Mouse (Mus musculus) neural tube, embryonic 11.5 days (tissue): Measurements from ENCODE around the gene Lifr. TPM values are rescaled to one million over a fixed set of nuclear protein-coding genes. Genes with fewer than 3 reads are reported as not detected.

Source experiments
- ATAC-seq: fragments of 200-750 bp; cut with Nextera tagmentation; 2 replicates; pipeline ENCODE4 v1.8.0; 2017; ENCODE audit warnings: moderate number of reproducible peaks, mild to moderate bottlenecking, moderate TSS enrichment, moderate library complexity; ENCODE audit not compliant: insufficient read depth, low FRiP score, low TSS enrichment
- DNase-seq: peaks from one replicate; pipeline ENCODE4 v3.0.0-alpha.2; 2015; ENCODE audit warnings: low spot score
- H3K27ac ChIP-seq: fragments of 300-500 bp; sonication (generic); 2 replicates; pipeline ENCODE4 v1.5.1; 2014; ENCODE audit warnings: low read depth, mild to moderate bottlenecking, low read length
- H3K27me3 ChIP-seq: fragments of 300-500 bp; sonication (generic); 2 replicates; pipeline ENCODE4 v1.6.1; 2014; ENCODE audit warnings: mild to moderate bottlenecking, low read length, mixed read lengths; ENCODE audit not compliant: control insufficient read depth, insufficient read depth
- H3K36me3 ChIP-seq: fragments of 300-500 bp; sonication (generic); 2 replicates; pipeline ENCODE4 v1.6.1; 2014; ENCODE audit warnings: mild to moderate bottlenecking, low read length, moderate library complexity, mixed read lengths; ENCODE audit not compliant: control insufficient read depth, insufficient read depth
- H3K4me1 ChIP-seq: fragments of 300-500 bp; sonication (generic); 2 replicates; pipeline ENCODE4 v1.6.1; 2014; ENCODE audit warnings: low read length, mixed read lengths; ENCODE audit not compliant: control insufficient read depth, insufficient read depth
- H3K4me2 ChIP-seq: fragments of 300-500 bp; sonication (generic); 2 replicates; pipeline ENCODE4 v1.6.1; 2014; ENCODE audit warnings: low read depth, mild to moderate bottlenecking, moderate library complexity
- H3K4me3 ChIP-seq: fragments of 300-500 bp; sonication (generic); 2 replicates; pipeline ENCODE4 v1.5.1; 2014; ENCODE audit warnings: low read depth, low read length
- H3K9ac ChIP-seq: fragments of 300-500 bp; sonication (generic); 2 replicates; pipeline ENCODE4 v1.6.1; 2014; ENCODE audit warnings: mild to moderate bottlenecking, low read length
- H3K9me3 ChIP-seq: fragments of 300-500 bp; sonication (generic); 2 replicates; pipeline ENCODE4 v1.6.1; 2016; ENCODE audit warnings: low read length; ENCODE audit not compliant: control insufficient read depth
- WGBS: fragments of 180-500 bp; shearing (Covaris S2); extraction: QIAGEN DNeasy Blood & Tissue Kit; methylation state at CpG from one replicate; pipeline ENCODE4 v1.1.7; 2014; 5-methylcytosine and 5-hydroxymethylcytosine counted together
- polyA plus RNA-seq: library from polyadenylated mRNA; unstranded; fragments of >200 nt; fragmentation: Nextera tagmentation; extraction: Ambion mirVana; gene quantifications from 2 replicates; pipeline ENCODE4 v1.2.1, GENCODE M21; 2014

The Lifr gene
- polyA plus RNA-seq: 29.7 and 34.3 TPM in 2 replicates

- no peak for ATAC-seq
- H3K4me2 ChIP-seq: no peak within 1 kb of the TSS
- no peaks in the 10 kb centered on the region for H3K4me1 ChIP-seq
- H3K9ac ChIP-seq: no peak within 1 kb of the TSS
- H3K36me3 ChIP-seq: no peaks in the 10 kb centered on the region
- 85% methylated on average over 8 of the region's 8 CpGs for WGBS
- DNase-seq: no peak
- no peaks in the 10 kb centered on the region for H3K27me3 ChIP-seq
- H3K27ac ChIP-seq: no peak within 1 kb of the TSS
- H3K4me3 ChIP-seq: no peak within 1 kb of the TSS
- no peaks in the 10 kb centered on the region for H3K9me3 ChIP-seq
Observed at GRCm38 (mm10) chr15:7090211-7090765, at the start of gene Lifr. Gene Lifr, plus strand, starts transcription at chr15:7090614.

GRCm38 (mm10) chr15:7044081-7044749, 46.2 kb upstream of the Lifr start:
- Histone ChIP-seq H3K4me1 (no peaks in the 10 kb centered on the region), H3K36me3 (no peaks in the 10 kb centered on the region), H3K9me3 (no peaks in the 10 kb centered on the region), H3K9ac (no peak overlapping the region), H3K27ac (no peak overlapping the region), H3K4me2 (no peak overlapping the region), H3K27me3 (no peaks in the 10 kb centered on the region), H3K4me3 (no peak overlapping the region)
- WGBS: 78% methylated on average over 11 of the region's 11 CpGs
- DNase-seq (no peak), ATAC-seq (no peak)

GRCm38 (mm10) chr15:7045056-7045455, 45.4 kb upstream of the Lifr start:
- H3K27ac ChIP-seq: no peak overlapping the region
- H3K4me1 ChIP-seq: no peaks in the 10 kb centered on the region
- no peaks in the 10 kb centered on the region for H3K27me3 ChIP-seq
- H3K36me3 ChIP-seq: no peaks in the 10 kb centered on the region
- no peak overlapping the region for H3K4me2 ChIP-seq
- H3K9ac ChIP-seq: no peak overlapping the region
- no peaks in the 10 kb centered on the region for H3K9me3 ChIP-seq
- 81% methylated on average over 4 of the region's 4 CpGs for WGBS
- no peak overlapping the region for H3K4me3 ChIP-seq
- DNase-seq (no peak), ATAC-seq (no peak)

GRCm38 (mm10) chr15:7047931-7048330, 42.5 kb upstream of the Lifr start:
- Histone ChIP-seq H3K4me2 (no peak overlapping the region), H3K27me3 (no peaks in the 10 kb centered on the region), H3K36me3 (no peaks in the 10 kb centered on the region), H3K9me3 (no peaks in the 10 kb centered on the region), H3K4me1 (no peaks in the 10 kb centered on the region), H3K27ac (no peak overlapping the region), H3K9ac (no peak overlapping the region), H3K4me3 (no peak overlapping the region)
- no peak for ATAC-seq
- DNase-seq: no peak
- 83% methylated on average over 3 of the region's 3 CpGs for WGBS

- H3K4me1 ChIP-seq: no peaks in the 10 kb centered on the region
Observed at GRCm38 (mm10) chr15:7048916-7049315, 41.5 kb upstream of the Lifr start.

GRCm38 (mm10) chr15:7051666-7052065, 38.7 kb upstream of the Lifr start:
- H3K27ac ChIP-seq: no peak overlapping the region
- no peaks in the 10 kb centered on the region for H3K36me3 ChIP-seq
- no peak for ATAC-seq
- no peak overlapping the region for H3K9ac ChIP-seq
- no peaks in the 10 kb centered on the region for H3K9me3 ChIP-seq
- no peak overlapping the region for H3K4me3 ChIP-seq
- H3K27me3 ChIP-seq: no peaks in the 10 kb centered on the region
- H3K4me2 ChIP-seq: no peak overlapping the region
- DNase-seq: no peak
- H3K4me1 ChIP-seq: no peaks in the 10 kb centered on the region
- 83% methylated on average over 2 of the region's 2 CpGs for WGBS

More at GRCm38 (mm10) chr15:7048916-7049315, 41.5 kb upstream of the Lifr start:
- no peaks in the 10 kb centered on the region for H3K9me3 ChIP-seq
- H3K4me2 ChIP-seq: no peak overlapping the region
- no peak overlapping the region for H3K27ac ChIP-seq
- H3K9ac ChIP-seq: no peak overlapping the region
- no peak for ATAC-seq
- H3K36me3 ChIP-seq: no peaks in the 10 kb centered on the region
- no peaks in the 10 kb centered on the region for H3K27me3 ChIP-seq
- H3K4me3 ChIP-seq: no peak overlapping the region
- 82% methylated on average over 8 of the region's 8 CpGs for WGBS
- no peak for DNase-seq

- H3K36me3 ChIP-seq: no peaks in the 10 kb centered on the region
- no peak overlapping the region for H3K9ac ChIP-seq
- no peak overlapping the region for H3K4me3 ChIP-seq
- DNase-seq: no peak
- H3K4me2 ChIP-seq: no peak overlapping the region
- ATAC-seq: no peak
- H3K9me3 ChIP-seq: no peaks in the 10 kb centered on the region
- WGBS: 86% methylated on average over 2 of the region's 2 CpGs
- H3K27me3 ChIP-seq: no peaks in the 10 kb centered on the region
- H3K27ac ChIP-seq: no peak overlapping the region
- no peaks in the 10 kb centered on the region for H3K4me1 ChIP-seq
Observed at GRCm38 (mm10) chr15:7052117-7052516, 38.3 kb upstream of the Lifr start.

- ATAC-seq (no peak), DNase-seq (no peak)
- no peak overlapping the region for H3K4me3 ChIP-seq
- H3K27me3 ChIP-seq: no peaks in the 10 kb centered on the region
- no peak overlapping the region for H3K9ac ChIP-seq
- no peak overlapping the region for H3K4me2 ChIP-seq
- no peak overlapping the region for H3K27ac ChIP-seq
- no peaks in the 10 kb centered on the region for H3K36me3 ChIP-seq
- no peaks in the 10 kb centered on the region for H3K9me3 ChIP-seq
- no peaks in the 10 kb centered on the region for H3K4me1 ChIP-seq
- 52% methylated on average over 3 of the region's 3 CpGs for WGBS
Observed at GRCm38 (mm10) chr15:7056851-7057250, 33.6 kb upstream of the Lifr start.

- Histone ChIP-seq H3K9ac (no peak overlapping the region), H3K4me2 (no peak overlapping the region), H3K4me3 (no peak overlapping the region), H3K27me3 (no peaks in the 10 kb centered on the region), H3K9me3 (no peaks in the 10 kb centered on the region), H3K27ac (no peak overlapping the region), H3K36me3 (no peaks in the 10 kb centered on the region), H3K4me1 (no peaks in the 10 kb centered on the region)
- 49% methylated on average over 2 of the region's 2 CpGs for WGBS
- DNase-seq: no peak
- ATAC-seq: no peak
Observed at GRCm38 (mm10) chr15:7060522-7060921, 29.9 kb upstream of the Lifr start.
